Mouse (Mus musculus) brown adipose tissue, adult 24 weeks (tissue): ENCODE results near the gene Ric8b. TPM values are rescaled to one million over a fixed set of nuclear protein-coding genes. Genes with fewer than 3 reads are reported as not detected.
A peak's percentile ranks its signal among the peaks of the same experiment; 100 is the strongest.

ENCODE experiments used
- H3K27ac ChIP-seq: fragments of 200-500 bp; replicated peaks from 2 replicates; pipeline ENCODE4 v1.5.1; 2012; ENCODE audit warnings: low read depth, mild to moderate bottlenecking, low read length
- H3K4me1 ChIP-seq: fragments of 200-500 bp; 2 replicates; pipeline ENCODE4 v1.6.1; 2012; ENCODE audit warnings: low read length, mixed read lengths; ENCODE audit not compliant: control insufficient read depth, insufficient read depth, insufficient read length
- H3K4me3 ChIP-seq: fragments of 200-500 bp; 2 replicates; pipeline ENCODE4 v1.5.1; 2012; ENCODE audit warnings: low read depth, mild to moderate bottlenecking, low read length, moderate library complexity; ENCODE audit not compliant: insufficient read depth
- polyA plus RNA-seq: library from polyadenylated mRNA; stranded (reverse); fragments of >200 nt; gene quantifications from 2 replicates; pipeline ENCODE4 v1.2.4, GENCODE M21; 2012; ENCODE audit not compliant: missing spikeins, insufficient read depth, insufficient read length

Ric8b gene
- polyA plus RNA-seq, 1 experiment: 26.9 TPM

DNA sequence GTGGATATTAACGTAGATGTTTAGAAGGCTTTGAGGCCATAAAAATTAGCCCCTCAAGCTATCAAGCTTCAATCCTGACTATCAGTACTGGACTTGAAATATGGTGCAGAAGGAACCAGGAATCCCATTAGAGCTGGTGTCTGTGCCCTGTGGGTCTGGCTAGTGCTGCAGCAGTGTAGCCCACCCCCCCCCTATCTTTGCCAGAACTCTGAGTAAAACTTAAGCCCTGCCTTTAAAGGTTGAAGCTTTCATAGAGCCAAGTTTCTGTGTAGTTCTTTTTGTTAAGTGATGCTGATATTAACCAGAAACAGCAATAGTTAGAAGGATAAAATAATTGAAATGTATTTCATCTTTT is 80.8 kb downstream of the Ric8b start:
- Histone ChIP-seq H3K27ac (no peak overlapping the region), H3K4me3 (no peak overlapping the region), H3K4me1 (no peaks in the 10 kb centered on the region)

DNA sequence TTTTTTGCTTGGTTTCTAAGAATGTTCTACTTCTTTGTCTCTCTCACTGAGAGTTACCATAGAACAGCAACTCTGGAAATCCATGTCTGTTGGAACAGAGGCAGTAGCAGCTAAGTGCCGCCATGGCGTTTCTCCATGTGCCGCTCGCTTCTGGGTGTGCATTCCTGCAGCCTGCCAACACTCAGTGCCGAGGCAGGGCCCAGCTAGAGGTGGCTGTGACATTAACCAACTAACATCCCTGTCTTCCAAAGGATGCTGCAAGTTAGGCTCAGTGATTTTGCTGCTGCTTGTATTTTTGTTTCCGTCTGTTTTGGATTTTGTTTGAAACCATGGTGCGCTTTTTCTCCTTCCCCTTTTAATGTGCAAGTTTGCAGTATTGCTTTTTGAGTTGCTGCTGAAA is 84.5 kb downstream of the Ric8b start:
- Histone ChIP-seq H3K27ac (peak overlapping the region; percentile 51; the same call in 1 of the 2 replicates), H3K4me3 (no peak overlapping the region), H3K4me1 (peaks cover 4% of the 10 kb centered on the region)

GRCm38 (mm10) chr10:85003190-85004026 is 86.0 kb downstream of the Ric8b start:
- Histone ChIP-seq H3K27ac (0 out of 2 replicates have a peak overlapping the region, but pooled peaks have one; percentile 5), H3K4me1 (peaks cover 4% of the 10 kb centered on the region), H3K4me3 (no peak overlapping the region)

DNA sequence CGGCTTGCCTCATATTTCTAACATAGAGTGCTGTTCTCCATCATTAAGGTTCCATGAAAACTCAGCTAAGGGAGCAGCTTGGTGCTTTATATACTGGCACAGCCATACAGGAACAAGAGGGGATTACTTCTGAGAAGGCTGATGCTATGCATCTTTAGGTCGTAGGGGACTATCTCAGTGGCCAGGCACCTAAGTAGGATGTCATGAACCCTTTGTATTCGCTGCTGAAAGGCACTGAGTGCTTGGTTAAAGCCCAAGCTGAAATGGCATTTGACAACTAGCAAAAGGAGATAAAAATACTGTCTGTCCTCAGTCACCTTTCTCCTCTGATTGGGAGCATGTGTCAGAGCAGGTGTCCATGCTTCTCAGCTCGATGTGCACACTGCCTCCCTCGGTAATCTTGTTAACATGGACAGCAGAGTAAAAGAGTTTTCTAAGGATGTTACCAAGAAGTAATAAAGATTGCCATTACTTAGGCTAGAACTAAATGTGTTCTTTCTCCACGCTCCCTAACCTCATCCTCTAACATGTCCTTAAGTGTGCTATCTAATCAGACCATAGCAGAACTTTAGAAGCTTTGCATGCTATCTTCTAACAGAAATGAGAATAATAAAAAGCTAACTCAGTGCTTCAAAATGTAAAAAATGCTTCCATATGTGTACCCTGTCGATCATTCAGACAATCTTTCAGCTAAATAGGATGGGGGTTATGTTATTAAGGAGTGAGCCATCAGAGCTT is 89.3 kb downstream of the Ric8b start:
- no peak overlapping the region for H3K4me3 ChIP-seq
- no peak overlapping the region for H3K27ac ChIP-seq
- peaks cover 4% of the 10 kb centered on the region for H3K4me1 ChIP-seq

DNA sequence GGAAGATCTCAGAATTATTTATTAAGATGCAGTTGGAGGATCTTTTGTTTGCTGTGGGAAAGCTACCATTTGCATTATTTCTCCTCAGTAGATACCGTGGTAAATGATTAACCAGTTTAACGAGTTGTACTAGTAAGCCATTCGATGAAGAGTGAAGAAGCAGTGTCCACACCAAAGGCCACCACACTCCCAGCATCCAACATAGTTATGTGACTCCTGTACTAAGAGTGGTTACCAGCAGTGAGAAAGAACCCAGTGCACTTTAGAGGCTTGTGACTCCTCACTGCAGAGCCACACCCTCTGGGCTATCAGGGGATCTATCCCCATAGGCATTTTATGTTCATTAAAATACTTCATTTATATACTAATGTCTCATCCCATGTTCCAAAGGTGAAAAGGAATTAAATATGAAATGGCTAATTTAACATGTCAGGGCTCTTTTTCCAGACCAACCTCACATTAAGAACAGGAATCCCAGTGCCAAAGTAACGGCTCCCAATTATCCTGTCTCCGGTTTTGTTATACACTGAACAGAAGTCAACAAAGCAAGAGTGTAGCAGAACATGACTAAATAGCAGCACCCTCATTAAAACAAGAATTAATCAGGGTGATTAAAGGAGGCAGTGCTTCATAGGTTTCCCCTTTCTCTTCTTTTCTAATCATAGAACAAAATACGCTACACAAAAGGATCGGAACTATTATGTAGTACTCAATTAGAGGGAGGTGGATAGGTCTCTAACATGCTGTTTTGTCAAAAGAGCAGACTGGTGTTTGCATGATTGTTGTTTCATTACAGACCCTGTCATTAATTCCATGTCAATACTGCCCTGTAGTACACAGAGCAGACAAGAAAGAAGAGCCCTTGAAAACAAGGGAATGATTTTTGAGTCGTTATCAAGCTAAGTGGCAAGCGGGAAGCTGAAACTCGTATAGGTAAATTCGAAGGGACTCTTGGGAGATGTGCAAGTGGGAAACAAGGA is 90.7 kb downstream of the Ric8b start:
- Histone ChIP-seq H3K27ac (no peak overlapping the region), H3K4me3 (no peak overlapping the region), H3K4me1 (peaks cover 4% of the 10 kb centered on the region)

- no peak overlapping the region for H3K4me3 ChIP-seq
- no peak overlapping the region for H3K27ac ChIP-seq
- H3K4me1 ChIP-seq: no peaks in the 10 kb centered on the region
These were observed 93.7 kb downstream of the Ric8b start for GRCm38 (mm10) chr10:85011066-85011465.

DNA sequence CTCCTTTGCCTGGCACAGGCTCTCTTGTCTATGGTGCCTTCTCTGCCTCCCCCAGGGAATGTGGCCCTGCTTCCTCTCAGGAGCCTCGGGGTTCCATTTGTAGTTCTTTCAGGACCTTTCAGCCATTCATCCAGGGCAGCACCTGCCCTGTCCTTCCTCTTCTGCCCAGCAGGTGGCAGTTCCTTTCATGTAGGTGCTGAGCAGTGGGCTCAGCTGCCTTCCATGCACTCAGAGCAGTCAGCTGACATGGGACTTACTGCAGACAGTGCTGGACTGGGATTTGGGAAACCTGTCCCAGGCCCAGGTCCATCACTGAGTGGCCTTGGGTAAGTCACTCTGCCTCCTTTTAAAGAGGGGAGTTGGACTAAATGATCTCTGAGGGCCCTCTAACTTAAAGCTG is 96.0 kb downstream of the Ric8b start:
- Histone ChIP-seq H3K4me3 (no peak overlapping the region), H3K27ac (no peak overlapping the region), H3K4me1 (no peaks in the 10 kb centered on the region)

- Histone ChIP-seq H3K4me3 (no peak overlapping the region), H3K4me1 (no peaks in the 10 kb centered on the region)
These were observed 96.6 kb downstream of the Ric8b start for GRCm38 (mm10) chr10:85013924-85014428.

GRCm38 (mm10) chr10:85014456-85014976 is 97.1 kb downstream of the Ric8b start:
- Histone ChIP-seq H3K4me1 (no peaks in the 10 kb centered on the region), H3K4me3 (no peak overlapping the region), H3K27ac (no peak overlapping the region)

More at GRCm38 (mm10) chr10:85013924-85014428, 96.6 kb downstream of the Ric8b start:
- H3K27ac ChIP-seq: no peak overlapping the region

GRCm38 (mm10) chr10:85022647-85023312 is 105.4 kb downstream of the Ric8b start:
- no peaks in the 10 kb centered on the region for H3K4me1 ChIP-seq
- H3K27ac ChIP-seq: no peak overlapping the region
- no peak overlapping the region for H3K4me3 ChIP-seq

DNA sequence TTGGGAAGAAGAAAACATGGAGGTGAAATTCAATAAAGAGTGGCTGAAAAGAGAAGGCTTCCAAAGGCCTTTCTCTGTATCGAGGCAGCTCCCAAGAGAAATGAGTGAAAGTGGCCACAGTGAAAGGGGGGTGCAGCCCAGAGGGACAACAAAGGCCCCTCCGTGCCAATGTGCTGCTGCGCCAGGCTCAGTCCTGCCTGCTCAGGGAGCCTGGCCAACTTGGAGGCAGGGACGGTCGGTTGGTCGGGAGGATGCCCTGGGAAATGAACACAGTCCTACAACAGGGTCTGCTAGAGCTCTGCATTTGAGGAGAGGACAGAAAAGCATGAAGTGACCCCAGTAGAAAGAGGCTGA is 105.9 kb downstream of the Ric8b start:
- Histone ChIP-seq H3K4me3 (no peak overlapping the region), H3K4me1 (no peaks in the 10 kb centered on the region), H3K27ac (no peak overlapping the region)

DNA sequence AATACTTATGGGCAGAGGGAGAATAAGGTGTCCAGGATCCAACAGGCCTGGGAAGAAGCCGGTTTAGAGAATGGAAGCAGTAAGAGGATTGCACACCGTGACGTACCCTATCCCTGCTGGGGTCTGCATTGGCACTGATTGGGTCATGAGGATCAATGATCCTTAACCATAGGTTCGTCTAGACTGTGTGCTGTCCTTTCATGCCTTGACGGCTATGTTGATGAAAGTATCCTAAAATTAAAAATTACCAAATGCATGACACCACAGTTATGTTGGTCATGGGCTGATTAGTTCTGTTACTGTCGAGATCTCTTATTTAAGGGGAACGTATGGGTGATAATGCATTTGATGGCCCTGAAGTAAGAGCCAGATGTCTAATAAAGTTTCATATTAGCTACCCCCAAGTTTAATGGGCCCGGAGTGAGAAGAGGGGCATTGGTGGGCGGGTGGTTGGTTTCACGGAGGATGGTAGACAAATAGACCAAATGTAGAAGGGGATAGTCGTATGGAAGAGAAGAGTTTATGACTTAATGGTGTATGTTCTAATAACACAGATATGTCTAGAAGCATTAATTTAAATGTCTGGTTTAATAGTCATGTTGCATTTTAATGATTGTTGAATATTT is 108.5 kb downstream of the Ric8b start:
- no peaks in the 10 kb centered on the region for H3K4me1 ChIP-seq
- H3K4me3 ChIP-seq: no peak overlapping the region
- no peak overlapping the region for H3K27ac ChIP-seq

- Histone ChIP-seq H3K27ac (no peak overlapping the region), H3K4me1 (no peaks in the 10 kb centered on the region), H3K4me3 (no peak overlapping the region)
These were observed 110.3 kb downstream of the Ric8b start for GRCm38 (mm10) chr10:85027619-85028175.
